Mouse (Mus musculus): ENCODE measurements around the gene Liph. TPM values are rescaled to one million over a fixed set of nuclear protein-coding genes. Genes with fewer than 3 reads are reported as not detected.
A peak's percentile ranks its signal among the peaks of the same experiment; 100 is the strongest.
"Not testable (repeated sequence)": the region's sequence is repeated elsewhere in the genome, so short reads cannot be mapped to it uniquely, and the experiment has no call there.

The Liph gene
- polyA plus RNA-seq, 1 experiment from 2014 or later, result 0.52 TPM

DNA sequence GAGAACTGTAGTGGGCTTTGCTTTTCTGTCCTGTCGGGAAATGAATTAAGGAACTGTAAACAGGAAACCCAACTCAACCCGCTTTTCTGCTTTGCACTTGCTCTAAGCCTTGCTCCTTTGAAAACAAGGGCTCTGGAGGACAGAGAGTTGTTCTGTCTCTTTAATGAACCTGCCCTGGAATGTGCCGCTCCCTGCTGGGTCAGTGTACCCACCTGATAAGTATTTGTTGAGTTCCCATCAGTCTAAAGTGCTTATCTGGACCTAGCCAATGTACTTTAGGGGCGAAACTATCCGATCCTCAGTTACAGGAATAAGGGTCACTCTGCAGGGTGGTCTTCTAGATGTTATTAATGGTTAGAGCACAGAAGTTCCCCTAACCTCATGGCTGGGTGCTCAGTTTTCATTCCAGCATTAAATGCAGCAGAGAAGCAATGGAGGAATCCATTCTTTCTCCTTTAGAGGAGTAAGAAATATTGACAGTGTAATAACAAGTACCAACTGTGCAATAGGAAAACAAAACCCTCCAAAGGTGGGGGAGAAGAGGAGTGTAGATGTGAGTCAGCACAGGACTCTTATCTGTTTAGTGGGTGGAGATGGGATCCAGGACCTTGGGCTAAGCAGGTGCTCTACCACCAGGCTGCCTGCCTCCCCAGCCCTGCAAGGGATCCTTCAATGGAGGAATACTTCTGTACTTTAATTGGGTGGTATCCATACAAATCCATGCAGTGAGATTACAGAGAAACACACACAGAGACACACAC is 1.6 kb upstream of the Liph start:
- WGBS, result 54% methylated on average over 5 of the region's 5 CpGs
- no peaks in the 10 kb centered on the region for H3K36me3 ChIP-seq (replicated peaks)
- peaks cover 9% of the 10 kb centered on the region; the same call in 1 of the 2 replicates for H3K27me3 ChIP-seq (replicated peaks; ENCODE audit: low read depth, poor library complexity, severe bottlenecking)
- H3K9me3 ChIP-seq, result no peaks in the 10 kb centered on the region
- H3K4me3 ChIP-seq, result no peak overlapping the region
- H3K27ac ChIP-seq (replicated peaks), result no peak overlapping the region
- DNase-seq (ENCODE audit: low spot score), result no peak
- H3K4me1 ChIP-seq, result peaks cover 4% of the 10 kb centered on the region

GRCm38 (mm10) chr16:21996402-21996801 is 939 bp upstream of the Liph start:
- no peak overlapping the region for H3K4me3 ChIP-seq
- WGBS, result 54% methylated on average over 4 of the region's 4 CpGs

GRCm38 (mm10) chr16:21991774-21992173 is 3.7 kb downstream of the Liph start:
- H3K27ac ChIP-seq (replicated peaks), result no peak overlapping the region
- peaks cover under 1% of the 10 kb centered on the region; the same call in 1 of the 2 replicates for H3K27me3 ChIP-seq (replicated peaks; ENCODE audit: low read depth, poor library complexity, severe bottlenecking)
- 86% methylated on average over 2 of the region's 2 CpGs for WGBS
- H3K9me3 ChIP-seq, result no peaks in the 10 kb centered on the region
- peaks cover 8% of the 10 kb centered on the region for H3K4me1 ChIP-seq
- no peak overlapping the region for H3K4me3 ChIP-seq
- no peaks in the 10 kb centered on the region for H3K36me3 ChIP-seq (replicated peaks)
- no peak for DNase-seq (ENCODE audit: low spot score)

More at GRCm38 (mm10) chr16:21996402-21996801, 939 bp upstream of the Liph start:
- H3K27me3 ChIP-seq (replicated peaks; ENCODE audit: low read depth, poor library complexity, severe bottlenecking), result peaks cover 9% of the 10 kb centered on the region; the same call in 1 of the 2 replicates
- no peak for DNase-seq (ENCODE audit: low spot score)
- H3K4me1 ChIP-seq, result peaks cover 4% of the 10 kb centered on the region
- H3K27ac ChIP-seq (replicated peaks), result no peak overlapping the region
- no peaks in the 10 kb centered on the region for H3K9me3 ChIP-seq
- no peaks in the 10 kb centered on the region for H3K36me3 ChIP-seq (replicated peaks)

DNA sequence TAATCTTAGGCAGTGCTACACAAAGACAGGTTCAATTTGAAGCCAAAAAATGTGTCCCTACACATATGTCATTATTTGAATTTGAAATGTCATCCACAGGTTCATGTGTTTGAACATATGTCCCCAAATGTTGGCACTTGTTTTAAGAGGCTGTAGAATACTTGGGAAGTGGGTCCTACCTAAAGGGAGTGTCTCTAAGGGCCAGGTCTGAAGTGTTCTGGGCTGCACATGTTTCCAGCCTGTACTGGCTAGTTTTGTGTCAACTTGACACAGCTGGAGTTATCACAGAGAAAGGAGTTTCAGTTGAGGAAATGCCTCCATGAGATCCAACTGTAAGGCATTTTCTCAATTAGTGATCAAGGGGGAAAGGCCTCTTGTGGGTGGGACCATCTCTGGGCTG is 4.6 kb downstream of the Liph start:
- DNase-seq (ENCODE audit: low spot score); H3K4me3 ChIP-seq; H3K4me1 ChIP-seq; H3K36me3 ChIP-seq (replicated peaks); H3K27me3 ChIP-seq (replicated peaks; ENCODE audit: low read depth, poor library complexity, severe bottlenecking); H3K9me3 ChIP-seq; H3K27ac ChIP-seq (replicated peaks): not testable (repeated sequence)

DNA sequence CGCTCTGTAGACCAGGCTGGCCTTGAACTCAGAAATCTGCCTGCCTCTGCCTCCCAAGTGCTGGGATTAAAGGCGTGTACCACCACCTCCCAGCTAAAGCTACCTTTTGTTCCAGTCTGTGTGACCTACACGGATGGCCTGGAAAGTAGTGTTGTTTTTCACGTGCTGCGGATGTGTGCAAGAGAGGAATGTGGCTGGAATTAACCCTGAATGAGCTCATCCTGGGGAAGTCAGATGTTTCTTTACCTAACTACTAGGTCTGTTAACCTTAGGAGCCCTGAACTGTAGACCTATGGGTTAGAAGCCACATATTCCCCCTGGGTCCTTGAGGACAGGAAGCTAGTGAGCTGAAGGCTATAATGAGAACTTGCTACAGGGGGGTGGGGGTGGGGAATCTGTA is 7.5 kb downstream of the Liph start:
- H3K9me3 ChIP-seq, result 0 out of 2 replicates have a peak, but pooled peaks cover 3% of the 10 kb centered on the region
- no peak overlapping the region for H3K27ac ChIP-seq (replicated peaks)
- no peak overlapping the region for H3K4me3 ChIP-seq
- DNase-seq (ENCODE audit: low spot score), result no peak
- WGBS, result 61% methylated on average over 5 of the region's 5 CpGs
- no peaks in the 10 kb centered on the region for H3K27me3 ChIP-seq (replicated peaks; ENCODE audit: low read depth, poor library complexity, severe bottlenecking)
- 0 out of 2 replicates have a peak, but pooled peaks cover 3% of the 10 kb centered on the region for H3K4me1 ChIP-seq
- no peaks in the 10 kb centered on the region for H3K36me3 ChIP-seq (replicated peaks)

DNA sequence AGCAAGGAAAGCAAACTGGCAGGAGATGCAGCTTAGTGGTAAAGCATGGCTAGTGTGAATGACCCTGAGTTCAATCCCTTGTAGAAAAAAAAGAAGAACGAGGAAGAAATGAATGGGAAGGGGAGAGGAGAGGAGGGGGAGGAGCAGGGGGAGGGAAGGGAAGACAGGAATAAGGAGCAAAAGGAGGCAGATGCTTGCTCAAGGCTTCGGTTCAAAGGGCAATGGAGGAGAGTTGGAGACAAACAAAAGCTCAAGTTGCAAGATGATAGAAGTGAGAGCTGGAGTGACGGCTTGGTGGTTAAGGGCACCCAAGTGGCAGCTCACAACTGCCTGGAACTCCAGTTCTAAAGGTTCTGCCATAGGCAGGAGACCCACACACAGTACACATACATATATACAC is 9.3 kb downstream of the Liph start:
- Histone ChIP-seq H3K9me3 (0 out of 2 replicates have a peak, but pooled peaks cover 4% of the 10 kb centered on the region), H3K27me3 (replicated peaks; ENCODE audit: low read depth, poor library complexity, severe bottlenecking) (no peaks in the 10 kb centered on the region), H3K27ac (replicated peaks) (no peak overlapping the region), H3K4me1 (0 out of 2 replicates have a peak, but pooled peaks cover 3% of the 10 kb centered on the region), H3K36me3 (replicated peaks) (no peaks in the 10 kb centered on the region), H3K4me3 (no peak overlapping the region)
- WGBS, result 40% methylated on average over 3 of the region's 3 CpGs
- no peak for DNase-seq (ENCODE audit: low spot score)

GRCm38 (mm10) chr16:21984091-21984490 is 11.4 kb downstream of the Liph start:
- Histone ChIP-seq H3K4me3 (no peak overlapping the region), H3K9me3 (0 out of 2 replicates have a peak, but pooled peaks cover 4% of the 10 kb centered on the region), H3K36me3 (replicated peaks) (no peaks in the 10 kb centered on the region), H3K27me3 (replicated peaks; ENCODE audit: low read depth, poor library complexity, severe bottlenecking) (no peaks in the 10 kb centered on the region), H3K4me1 (peaks cover 10% of the 10 kb centered on the region; the same call in 1 of the 2 replicates), H3K27ac (replicated peaks) (no peak overlapping the region)
- 87% methylated on average over 12 of the region's 12 CpGs for WGBS
- DNase-seq (ENCODE audit: low spot score), result no peak

GRCm38 (mm10) chr16:21983581-21983980 is 11.9 kb downstream of the Liph start:
- no peaks in the 10 kb centered on the region for H3K27me3 ChIP-seq (replicated peaks; ENCODE audit: low read depth, poor library complexity, severe bottlenecking)
- WGBS, result 92% methylated on average over 4 of the region's 4 CpGs
- no peak overlapping the region for H3K27ac ChIP-seq (replicated peaks)
- H3K36me3 ChIP-seq (replicated peaks), result no peaks in the 10 kb centered on the region
- DNase-seq (ENCODE audit: low spot score), result no peak
- no peak overlapping the region for H3K4me3 ChIP-seq
- 0 out of 2 replicates have a peak, but pooled peaks cover 4% of the 10 kb centered on the region for H3K9me3 ChIP-seq
- H3K4me1 ChIP-seq, result peaks cover 10% of the 10 kb centered on the region; the same call in 1 of the 2 replicates

GRCm38 (mm10) chr16:21983146-21983545 is 12.3 kb downstream of the Liph start:
- no peak overlapping the region for H3K4me3 ChIP-seq
- H3K27me3 ChIP-seq (replicated peaks; ENCODE audit: low read depth, poor library complexity, severe bottlenecking), result no peaks in the 10 kb centered on the region
- H3K36me3 ChIP-seq (replicated peaks), result no peaks in the 10 kb centered on the region
- no peak overlapping the region for H3K27ac ChIP-seq (replicated peaks)
- no peak for DNase-seq (ENCODE audit: low spot score)
- 95% methylated on average over 9 of the region's 9 CpGs for WGBS
- 0 out of 2 replicates have a peak, but pooled peaks cover 4% of the 10 kb centered on the region for H3K9me3 ChIP-seq
- H3K4me1 ChIP-seq, result peaks cover 9% of the 10 kb centered on the region; the same call in 1 of the 2 replicates

- Histone ChIP-seq H3K9me3 (no peaks in the 10 kb centered on the region), H3K36me3 (replicated peaks) (no peaks in the 10 kb centered on the region), H3K27me3 (replicated peaks; ENCODE audit: low read depth, poor library complexity, severe bottlenecking) (peaks cover 32% of the 10 kb centered on the region), H3K27ac (replicated peaks) (no peak overlapping the region), H3K4me3 (no peak overlapping the region), H3K4me1 (peaks cover 15% of the 10 kb centered on the region)
- no peak for DNase-seq (ENCODE audit: low spot score)
- 74% methylated on average over 5 of the region's 5 CpGs for WGBS
Observed at GRCm38 (mm10) chr16:21977347-21977746, 18.1 kb downstream of the Liph start.

DNA sequence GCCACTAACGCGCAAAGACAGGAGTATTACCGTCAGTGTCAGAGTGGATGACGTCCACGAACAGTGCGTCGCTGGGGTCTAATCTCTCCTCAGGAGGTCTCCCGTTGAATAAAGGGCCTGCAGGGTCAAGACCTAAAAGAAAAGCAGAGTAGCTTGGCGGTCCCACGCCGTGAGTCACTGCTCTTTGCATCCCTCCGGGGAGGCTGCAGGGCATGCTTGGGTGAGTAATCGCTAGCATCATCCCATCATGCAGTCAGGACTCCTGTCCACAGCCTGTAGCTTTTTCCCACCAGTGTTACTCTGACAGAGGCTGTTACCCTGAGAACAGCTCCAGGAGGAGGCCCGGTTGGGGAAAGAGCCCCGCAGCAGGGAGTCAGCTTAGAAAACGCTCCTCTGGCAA is 19.3 kb downstream of the Liph start:
- Histone ChIP-seq H3K4me1 (peaks cover 19% of the 10 kb centered on the region), H3K9me3 (no peaks in the 10 kb centered on the region), H3K36me3 (replicated peaks) (no peaks in the 10 kb centered on the region), H3K4me3 (peak overlapping the region; percentile 39), H3K27ac (replicated peaks) (0 out of 2 replicates have a peak overlapping the region, but pooled peaks have one; percentile 19), H3K27me3 (replicated peaks; ENCODE audit: low read depth, poor library complexity, severe bottlenecking) (peaks cover 32% of the 10 kb centered on the region)
- WGBS, result 2% methylated on average over 16 of the region's 16 CpGs
- no peak for DNase-seq (ENCODE audit: low spot score)

DNA sequence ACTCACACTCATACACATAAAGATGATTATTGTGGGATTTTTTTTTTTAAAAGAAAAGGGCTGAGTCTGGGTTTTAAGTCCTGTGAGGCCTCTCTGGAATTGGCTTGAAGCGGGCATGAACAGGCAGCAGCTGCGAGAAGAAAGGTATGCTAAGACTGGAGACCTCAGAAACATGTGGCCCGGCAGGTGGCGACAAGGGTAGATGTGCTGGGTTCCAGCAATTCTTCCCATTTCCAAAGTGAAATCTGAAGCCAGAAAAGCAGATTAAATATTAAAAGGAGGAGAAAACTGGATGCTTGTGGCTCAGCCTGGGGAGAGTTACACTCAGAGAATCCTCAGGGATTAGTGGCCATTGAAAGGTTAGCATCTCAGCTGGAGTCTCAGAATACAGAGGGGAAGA is 24.0 kb downstream of the Liph start:
- peaks cover 21% of the 10 kb centered on the region for H3K27me3 ChIP-seq (replicated peaks; ENCODE audit: low read depth, poor library complexity, severe bottlenecking)
- no peak overlapping the region for H3K27ac ChIP-seq (replicated peaks)
- no peaks in the 10 kb centered on the region for H3K36me3 ChIP-seq (replicated peaks)
- H3K4me1 ChIP-seq, result peaks cover 12% of the 10 kb centered on the region
- 59% methylated on average over 4 of the region's 4 CpGs for WGBS
- no peak overlapping the region for H3K4me3 ChIP-seq
- H3K9me3 ChIP-seq, result no peaks in the 10 kb centered on the region
- DNase-seq (ENCODE audit: low spot score), result no peak

DNA sequence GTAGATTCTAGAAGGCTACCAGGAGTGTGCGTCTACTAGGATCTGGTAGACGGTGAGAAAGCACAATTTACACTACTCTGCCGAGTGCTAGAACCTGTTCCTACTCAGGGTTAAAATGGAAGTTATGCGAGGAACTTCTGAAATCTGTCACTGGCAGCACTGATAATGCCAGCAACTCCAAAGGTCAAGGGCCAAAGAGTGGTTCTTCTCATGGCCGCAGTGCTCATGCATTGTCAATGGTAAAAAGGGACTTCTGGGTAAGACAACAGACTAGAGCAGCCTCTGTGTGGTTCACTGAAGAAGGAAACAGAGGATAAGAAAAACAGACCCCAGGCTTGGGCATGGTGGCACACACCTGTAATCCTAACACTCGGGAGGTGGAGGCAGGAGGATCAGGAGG is 24.9 kb downstream of the Liph start:
- WGBS, result 89% methylated on average over 6 of the region's 6 CpGs
- no peak for DNase-seq (ENCODE audit: low spot score)
- no peak overlapping the region for H3K27ac ChIP-seq (replicated peaks)
- H3K4me3 ChIP-seq, result no peak overlapping the region
- 0 out of 2 replicates have a peak, but pooled peaks cover 4% of the 10 kb centered on the region for H3K4me1 ChIP-seq
- H3K27me3 ChIP-seq (replicated peaks; ENCODE audit: low read depth, poor library complexity, severe bottlenecking), result peaks cover 12% of the 10 kb centered on the region
- H3K9me3 ChIP-seq, result no peaks in the 10 kb centered on the region
- no peaks in the 10 kb centered on the region for H3K36me3 ChIP-seq (replicated peaks)

Data from embryonic facial prominence, embryonic 10.5 days (tissue).